Mouse (Mus musculus) embryo, embryonic 10.5 days (tissue): ENCODE results near the gene Etnk2.
"Not testable (repeated sequence)": the region's sequence is repeated elsewhere in the genome, so short reads cannot be mapped to it uniquely, and the experiment has no call there.

Experiments
- DNase-seq: peaks from one replicate; pipeline ENCODE4 v3.0.0-alpha.2; 2015; ENCODE audit warnings: low spot score

The Etnk2 gene

DNA sequence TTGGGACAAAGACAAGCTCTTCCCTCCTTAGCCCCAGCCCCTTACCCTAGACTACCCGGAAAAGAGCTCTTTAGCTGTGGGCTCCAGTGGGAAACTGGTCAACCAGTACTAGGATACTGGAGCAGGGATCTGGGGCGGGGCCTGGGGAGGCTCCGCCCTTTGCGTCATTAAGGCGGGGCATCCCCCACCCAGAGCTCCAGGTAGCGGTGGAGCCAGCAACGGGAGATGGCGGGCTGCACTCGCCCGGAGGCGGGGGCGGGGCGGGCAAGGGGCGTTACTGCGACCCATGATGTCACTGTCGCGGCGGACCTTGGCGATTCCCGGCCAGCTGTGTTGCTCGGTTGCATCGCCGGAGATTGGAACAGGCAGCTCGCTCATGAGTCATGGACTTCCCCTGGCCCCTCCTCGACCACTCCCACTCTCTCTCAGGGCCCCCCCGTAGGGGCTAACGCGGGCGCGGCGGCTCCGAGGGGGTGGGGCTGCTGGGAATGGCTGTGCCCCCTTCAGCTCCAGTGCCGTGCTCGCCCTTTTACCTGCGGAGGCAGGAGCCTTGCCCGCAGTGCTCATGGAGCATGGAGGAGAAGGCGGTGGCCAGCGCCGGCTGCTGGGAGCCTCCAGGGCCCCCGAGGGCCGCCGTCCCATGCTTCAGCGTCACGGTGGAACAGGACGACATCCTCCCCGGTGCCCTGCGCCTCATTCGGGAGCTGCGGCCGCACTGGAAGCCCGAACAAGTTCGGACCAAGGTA is at the start of gene Etnk2:
TSS of gene Etnk2 (plus strand) at position 297 of the 746 bp plus-strand sequence.
- peak; percentile 82 for DNase-seq

DNA sequence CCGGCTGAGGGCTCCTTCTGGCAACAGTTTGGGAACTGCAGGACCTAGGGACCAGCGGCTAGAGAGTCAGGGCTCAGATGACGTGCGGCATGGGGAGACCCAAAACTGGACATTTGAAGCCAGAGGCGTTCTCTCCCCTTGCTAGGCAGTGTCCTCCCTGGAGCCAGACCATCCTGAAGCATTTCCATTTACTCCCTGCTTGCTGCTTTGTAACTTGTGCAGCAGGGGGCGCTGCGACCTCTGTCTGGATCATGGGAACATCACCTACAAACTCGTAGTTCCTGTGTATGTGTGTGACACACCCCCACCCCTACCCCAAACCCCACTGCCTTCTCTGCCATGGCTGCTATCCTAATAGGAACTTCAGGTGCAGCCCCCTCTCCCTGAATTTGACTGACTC is 49.0 kb upstream of the Etnk2 start:
- DNase-seq, result peak; percentile 84

DNA sequence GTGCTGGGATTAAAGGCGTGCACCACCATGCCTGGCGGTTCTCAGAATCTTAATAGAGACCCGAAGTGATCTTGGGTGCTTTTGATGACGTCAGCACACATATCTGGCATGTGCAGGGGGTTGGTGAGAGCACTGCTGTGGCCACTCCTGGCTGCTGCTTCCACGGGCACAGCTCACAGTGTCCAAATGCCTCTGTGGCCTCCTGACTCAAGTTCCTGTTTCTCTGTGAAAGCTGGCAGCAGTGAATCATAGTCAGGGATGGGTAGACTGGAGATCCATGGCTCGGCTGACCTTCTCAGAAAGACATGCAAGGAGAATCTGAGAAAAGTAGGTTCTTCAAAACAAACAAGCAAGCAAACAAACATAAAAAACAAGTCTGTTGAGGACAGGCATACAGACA is 47.6 kb upstream of the Etnk2 start:
- no peak for DNase-seq

DNA sequence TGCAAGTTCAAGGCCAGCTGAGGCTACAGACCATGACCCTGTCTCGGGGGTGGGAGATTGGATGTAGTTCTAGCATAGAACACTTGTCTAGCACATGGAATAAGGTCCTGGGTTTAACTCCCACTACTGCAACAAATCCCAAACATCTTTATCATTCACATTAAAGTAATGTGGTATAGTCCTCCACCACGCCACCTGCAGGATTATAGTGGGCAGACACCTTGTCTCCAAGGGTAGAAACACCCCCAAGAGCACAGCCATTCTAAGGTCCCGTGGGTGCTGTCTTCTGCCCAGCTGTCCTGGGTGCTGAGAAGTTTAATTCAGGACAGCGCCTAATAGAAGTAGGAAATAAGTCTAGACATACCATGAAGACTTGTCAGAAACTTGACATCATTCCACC is 46.8 kb upstream of the Etnk2 start:
- no peak for DNase-seq

DNA sequence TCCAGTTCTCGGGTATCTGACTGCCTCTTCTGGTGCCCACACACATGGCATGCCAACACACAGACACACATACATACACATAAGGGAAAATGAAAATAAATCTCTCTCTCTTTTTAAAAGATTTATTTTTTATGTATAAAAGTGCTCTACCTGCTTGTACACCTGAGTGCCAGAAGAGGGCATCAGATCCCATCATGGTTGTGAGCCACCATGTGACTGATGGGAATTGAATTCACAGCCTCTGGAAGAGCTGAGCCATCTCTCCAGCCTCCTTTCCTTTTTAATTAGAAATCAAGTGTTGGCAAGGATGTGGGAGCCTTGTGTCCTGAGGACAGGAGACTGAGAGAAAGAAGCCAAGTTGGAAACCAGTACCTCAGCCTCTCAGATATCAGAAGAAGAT is 46.2 kb upstream of the Etnk2 start:
- DNase-seq, result no peak

DNA sequence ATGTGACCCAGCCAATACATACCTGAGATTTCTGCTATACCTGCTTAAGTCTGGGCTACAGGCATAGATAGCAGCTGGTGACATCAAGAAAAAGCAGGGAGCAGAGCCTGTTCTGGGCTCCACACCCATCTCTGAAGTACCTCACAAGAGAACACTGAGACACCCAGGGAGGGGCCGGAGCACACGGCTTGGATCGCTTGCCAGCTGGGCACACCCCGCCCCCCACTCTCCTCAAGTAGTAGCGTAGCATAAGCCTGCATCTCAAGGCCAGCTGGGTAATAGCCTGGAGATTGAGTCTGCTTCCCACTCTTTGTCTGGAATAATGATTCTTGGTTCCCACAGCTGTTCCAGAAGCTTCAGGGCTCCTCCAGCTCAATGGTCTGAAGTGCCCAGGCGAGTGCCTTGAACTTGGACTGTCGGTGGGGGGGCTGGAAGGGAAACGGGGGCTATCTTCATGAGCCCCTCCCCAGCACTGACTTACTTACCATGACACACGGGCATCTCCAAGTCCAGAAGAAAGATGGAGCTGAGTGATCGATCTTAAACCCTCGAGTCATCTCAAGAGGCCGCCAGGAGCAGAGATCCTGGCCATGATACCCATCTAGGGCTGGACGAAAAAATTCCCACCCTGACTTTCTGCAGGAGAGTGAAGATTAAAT is 42.0 kb upstream of the Etnk2 start, which contains the start of gene Kiss1:
TSS of gene Kiss1 (plus strand) at position 609 of the 659 bp plus-strand sequence.
- DNase-seq, result no peak

DNA sequence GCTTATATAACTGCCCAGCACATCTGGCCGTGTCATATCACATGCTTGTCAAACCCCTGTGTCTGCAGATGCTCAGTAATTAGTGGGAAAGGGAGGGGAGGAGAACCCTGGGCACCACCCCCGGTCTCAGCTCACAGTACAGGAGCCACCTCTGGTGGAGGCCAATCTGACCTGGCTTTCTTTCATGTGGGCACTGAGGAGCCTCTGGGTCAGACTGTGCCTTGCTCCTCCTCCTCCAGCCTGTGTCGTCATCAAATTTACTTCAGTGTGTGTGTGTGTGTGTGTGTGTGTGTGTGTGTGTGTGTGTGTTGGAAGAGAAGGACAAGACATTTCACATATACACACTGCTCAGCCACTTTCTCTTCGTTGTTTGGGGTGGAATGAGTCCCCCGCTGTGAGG is 40.0 kb upstream of the Etnk2 start:
- no peak for DNase-seq

DNA sequence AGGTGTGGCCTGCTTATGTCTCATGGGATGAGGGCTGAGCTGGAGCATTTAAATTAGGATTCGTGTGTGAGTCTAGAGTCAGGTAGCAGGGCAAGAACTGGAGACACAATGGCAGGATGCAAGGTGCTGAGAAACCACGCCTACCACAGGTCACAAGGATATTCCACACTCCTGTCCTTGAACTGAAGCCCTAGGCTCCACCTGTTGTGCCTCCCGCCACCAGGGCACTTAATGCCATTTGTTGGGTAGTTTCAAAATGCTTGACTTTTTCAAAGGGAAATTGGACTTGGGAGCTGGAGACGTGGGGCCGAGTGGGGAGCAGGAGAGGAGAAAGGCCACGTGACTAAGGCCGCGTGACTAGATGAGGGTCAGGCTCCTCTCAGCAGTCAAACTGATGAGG is 37.4 kb upstream of the Etnk2 start:
- DNase-seq, result no peak

DNA sequence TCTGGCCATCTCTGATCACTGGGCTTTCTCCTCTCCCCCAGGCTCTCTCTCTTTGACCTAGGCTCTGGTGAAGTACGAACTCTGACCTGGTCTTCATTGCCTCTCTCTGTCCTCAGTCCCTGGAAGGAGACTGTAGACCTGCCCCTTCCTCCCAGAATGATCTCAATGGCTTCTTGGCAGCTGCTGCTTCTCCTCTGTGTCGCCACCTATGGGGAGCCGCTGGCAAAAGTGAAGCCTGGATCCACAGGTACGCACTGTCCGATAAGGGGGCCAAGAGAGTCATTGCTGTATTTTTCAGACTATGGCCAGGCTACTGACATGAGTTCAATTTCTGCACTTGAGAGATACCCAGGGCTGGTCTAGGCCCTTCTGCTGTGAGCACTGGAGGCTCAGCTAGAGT is 36.3 kb upstream of the Etnk2 start:
- DNase-seq, result no peak

DNA sequence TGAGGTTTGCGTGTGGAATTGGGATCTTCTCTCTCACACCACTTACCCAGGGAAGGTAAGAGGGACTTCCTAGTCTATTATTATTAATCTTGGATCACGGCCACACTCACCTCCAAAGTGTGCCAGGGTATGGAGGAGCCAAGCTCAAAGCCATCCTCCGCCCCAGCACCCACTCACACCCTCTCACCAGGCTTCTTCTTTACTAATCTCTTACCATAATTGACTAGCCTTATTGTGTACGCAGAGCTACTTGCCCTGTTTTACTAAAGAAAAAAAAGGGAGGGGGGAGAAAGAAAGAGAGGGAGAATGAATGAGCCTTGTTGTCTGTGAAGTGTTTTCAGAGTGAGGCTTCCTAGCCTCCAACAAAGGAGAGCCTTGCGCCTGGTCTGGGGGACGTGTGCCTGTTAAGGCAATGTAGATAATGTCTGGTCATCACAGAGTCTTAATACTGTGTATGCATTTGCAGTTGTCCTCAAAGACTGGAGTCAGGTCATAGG is 35.0 kb upstream of the Etnk2 start:
- DNase-seq, result no peak

DNA sequence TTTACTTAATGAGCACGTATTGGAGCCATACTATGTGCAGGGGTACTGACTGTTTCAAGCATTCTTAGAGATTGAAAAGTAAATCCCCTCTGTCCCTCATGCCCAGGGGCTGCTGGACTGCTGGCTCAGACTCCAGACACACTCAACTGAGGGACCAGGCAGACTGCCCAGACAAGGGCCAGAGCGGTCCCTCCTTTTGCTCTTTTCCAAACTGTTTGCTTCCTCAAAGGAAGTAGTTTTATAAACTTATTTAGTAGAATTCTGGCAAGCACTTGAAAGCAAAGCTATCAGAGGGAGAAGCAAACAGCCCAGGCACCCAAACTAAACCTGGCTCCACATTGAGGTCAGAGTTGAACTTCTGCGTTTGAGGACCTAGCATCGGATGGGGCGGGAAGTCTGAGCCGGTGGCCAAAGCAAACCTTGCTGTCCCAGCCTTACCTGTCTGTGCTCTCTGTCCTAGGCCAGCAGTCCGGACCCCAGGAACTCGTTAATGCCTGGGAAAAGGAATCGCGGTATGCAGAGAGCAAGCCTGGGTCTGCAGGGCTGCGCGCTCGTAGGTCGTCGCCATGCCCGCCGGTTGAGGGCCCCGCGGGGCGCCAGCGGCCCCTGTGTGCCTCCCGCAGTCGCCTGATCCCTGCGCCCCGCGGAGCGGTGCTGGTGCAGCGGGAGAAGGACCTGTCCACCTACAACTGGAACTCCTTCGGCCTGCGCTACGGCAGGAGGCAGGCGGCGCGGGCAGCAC is 34.3 kb upstream of the Etnk2 start:
- DNase-seq, result peak; percentile 27

DNA sequence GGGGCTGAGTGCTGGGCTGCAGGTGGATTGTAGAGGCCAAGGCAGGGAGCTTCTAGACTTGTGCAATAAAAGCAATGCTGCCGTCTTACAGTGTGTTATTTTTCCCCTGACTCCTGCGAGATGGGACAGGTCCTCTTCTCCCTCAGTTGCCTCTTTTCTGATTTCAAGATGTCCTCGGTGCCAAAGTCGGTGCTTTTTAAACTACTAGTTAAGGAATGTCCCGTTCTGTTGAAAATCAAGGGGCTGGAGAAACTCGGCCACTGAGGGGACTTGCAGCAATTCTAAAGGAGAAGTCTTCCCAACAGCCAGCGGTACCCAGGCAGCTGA is 33.8 kb upstream of the Etnk2 start:
- peak; percentile 32 for DNase-seq

DNA sequence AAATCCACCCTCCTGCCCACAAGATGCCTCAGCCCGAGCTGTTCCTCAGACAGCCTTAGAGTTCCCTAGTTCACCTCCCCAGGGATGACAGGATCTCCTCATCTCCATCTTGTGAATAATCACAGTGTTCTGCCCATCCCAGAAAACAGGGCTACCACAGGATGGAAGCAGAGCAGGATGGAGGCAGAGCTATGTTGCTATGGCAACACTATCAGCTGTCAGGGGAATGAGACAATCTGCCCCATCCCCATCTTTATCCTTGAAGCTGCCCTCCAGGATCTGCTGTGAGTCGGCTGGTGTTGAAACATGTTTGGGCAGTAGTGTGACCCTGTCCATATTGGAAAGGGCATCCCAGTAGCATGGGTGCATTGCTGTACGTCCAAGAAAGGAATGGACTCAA is 32.2 kb upstream of the Etnk2 start:
- DNase-seq, result no peak

DNA sequence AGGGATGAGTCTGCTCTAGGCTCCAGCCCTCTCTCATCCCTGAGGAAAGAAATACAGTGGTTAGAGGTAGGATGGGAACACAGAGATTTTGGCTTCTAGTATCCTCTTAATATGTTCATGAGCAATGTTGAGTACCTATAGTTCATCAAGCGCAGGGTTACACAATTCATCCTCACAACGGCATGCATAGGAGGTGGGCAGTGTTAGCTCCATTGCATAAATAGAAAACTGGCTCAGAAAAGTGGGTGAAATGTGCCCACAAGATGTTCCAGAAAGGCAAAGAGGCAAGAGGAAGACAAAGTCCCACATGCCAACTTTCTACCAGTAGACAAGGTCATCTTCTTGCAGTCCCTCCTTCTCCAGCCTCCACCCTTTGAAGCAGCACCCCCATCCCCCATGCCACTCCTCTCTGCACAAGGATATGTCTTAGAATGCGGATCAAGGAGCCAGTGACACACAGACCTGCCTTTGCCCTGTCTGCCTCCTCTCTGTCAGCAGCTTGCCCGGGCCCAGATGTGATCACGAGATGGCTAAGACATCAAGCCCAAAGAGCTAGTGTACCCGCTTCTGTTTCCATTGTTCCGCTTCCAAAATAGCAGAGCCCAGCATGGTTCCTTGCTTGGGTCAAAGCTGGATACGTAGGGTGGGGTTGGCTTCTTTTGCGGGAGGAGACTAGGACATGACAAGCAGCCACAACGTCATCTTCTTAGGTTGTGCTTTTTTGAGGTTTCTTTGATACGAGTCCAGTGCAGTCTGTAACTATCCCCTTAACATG is 30.5 kb upstream of the Etnk2 start:
- DNase-seq, result no peak

DNA sequence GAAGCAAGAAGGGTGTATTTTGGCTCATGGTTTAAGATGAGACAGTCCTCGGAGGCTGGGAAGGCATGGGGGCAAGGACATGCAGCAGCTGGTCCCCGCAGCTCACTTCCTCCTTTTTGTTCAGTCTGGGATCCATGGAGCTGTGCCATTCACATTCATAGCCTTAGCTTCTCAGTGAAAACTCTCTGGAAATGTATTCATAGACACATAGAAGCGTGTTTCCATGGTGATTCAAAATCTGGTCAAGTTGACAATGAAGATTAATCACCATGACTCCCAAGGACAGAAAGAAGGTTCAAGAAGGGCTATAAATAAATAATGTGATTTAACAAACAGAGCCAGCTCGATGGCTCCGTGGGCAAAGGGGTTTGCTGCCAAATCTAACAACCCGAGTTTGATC is 29.4 kb upstream of the Etnk2 start:
- DNase-seq, result no peak

DNA sequence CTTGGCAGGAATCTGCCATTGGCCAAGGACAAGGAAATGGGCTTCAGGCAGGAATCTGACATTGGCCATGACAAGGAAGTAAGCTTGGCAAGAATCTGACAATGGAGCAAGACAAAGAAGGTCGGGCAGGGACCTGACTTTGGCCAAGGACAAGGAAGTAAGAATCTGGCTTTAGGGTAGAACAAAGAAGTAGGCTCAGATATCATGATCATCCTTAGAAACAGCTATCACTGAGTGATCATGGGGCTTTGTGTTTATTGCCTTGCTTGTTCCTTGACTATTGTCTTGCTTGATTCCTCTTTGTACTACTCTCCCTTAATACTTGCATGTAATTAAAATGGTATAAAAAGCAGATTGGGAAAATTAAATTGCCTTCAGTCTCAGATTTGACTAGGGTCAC is 23.0 kb upstream of the Etnk2 start:
- not testable (repeated sequence) for DNase-seq

DNA sequence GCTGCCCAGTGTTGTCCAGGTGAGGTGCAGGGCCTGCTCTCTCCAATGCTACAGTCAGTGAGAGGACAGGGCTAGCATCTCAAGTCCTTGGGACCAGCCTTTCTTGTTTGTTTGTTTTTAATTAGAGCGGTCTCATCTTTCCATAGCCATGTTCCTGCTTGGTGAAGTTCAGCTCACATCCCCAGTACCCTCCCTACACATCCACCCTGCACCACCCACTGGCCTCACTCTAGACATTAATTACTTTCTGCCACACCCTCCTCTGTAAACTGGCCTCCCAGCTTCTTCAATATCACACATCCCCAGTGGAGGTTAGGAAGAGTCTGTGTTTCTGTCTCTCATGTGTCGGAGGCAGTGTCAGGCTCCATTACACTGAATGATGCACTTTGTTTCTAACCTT is 19.0 kb upstream of the Etnk2 start:
- DNase-seq, result no peak

DNA sequence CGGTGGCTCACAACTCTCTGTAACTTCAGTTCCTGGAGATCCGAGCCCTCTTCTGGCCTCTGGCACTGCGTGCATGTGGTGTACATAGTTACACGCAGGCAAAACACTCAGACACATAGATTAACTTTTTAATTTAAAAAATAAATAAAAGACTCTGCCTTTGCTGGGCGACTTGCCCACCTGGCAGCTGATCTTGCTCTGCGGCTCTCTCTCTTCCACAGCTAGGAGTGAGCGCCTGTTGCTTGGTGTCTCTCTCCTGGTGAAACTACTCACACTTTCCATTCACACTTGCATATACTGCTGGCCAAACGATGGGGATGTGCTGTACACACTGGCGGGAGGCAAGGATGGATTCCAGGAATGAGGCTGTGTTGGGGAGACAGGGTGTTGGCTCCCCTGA is 16.8 kb upstream of the Etnk2 start:
- no peak for DNase-seq

DNA sequence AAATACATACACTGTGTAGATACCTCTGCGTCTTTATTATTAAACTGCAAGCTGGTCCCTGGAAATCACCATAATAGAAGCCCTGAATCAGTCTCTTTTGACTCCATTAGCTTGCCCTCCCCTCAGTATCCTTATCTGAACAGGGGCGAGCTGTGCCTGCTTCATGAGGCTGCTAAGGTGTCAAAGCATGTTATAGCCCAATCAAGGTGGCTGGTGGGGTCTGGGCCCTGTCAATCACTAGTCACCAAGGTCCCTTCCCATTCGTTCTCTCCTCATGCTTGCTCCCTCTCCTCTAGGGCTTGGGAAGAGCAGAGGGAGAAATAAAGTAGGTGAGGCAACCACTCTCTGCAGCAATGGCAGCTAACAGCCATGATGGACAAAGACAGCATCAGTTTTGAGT is 16.1 kb upstream of the Etnk2 start:
- DNase-seq, result no peak

DNA sequence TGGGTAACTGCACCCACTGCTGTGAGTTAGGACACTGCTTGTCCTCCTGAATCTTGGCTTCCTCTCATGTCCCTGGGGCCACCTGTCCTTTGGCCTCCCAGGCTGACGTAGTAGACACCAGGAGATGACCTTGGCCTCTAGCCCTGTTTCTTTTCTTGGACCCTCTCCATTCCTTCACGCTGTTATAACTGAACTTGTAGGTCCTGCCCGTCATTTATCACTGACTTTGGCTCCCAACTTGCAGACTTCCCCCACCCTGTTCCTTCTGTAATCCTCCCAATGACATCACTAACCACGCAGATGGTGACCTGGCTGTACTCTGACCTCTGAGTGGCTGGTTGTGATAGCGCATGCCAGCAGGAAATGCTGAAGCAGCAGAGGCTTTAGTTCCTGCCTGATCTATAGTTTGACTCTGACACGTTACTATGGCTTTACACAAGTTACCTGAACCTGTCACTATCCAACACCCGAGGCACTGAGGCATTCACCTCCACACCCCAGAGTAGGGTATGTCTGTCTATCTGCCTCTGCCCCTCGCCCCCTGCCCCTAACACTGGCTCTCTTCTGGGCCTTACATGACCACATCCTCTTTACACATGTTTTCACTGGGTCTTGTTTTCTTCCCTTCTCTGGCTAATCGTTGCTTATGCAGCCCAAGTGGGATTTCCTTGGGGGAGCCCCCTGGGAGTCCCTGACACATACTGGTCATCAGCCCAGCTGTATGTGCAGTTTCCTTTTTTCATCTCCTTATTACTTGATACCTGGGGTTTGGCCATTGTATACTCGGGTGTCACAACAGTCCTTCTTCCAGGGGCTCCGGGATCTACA is 15.5 kb upstream of the Etnk2 start:
- DNase-seq, result no peak

DNA sequence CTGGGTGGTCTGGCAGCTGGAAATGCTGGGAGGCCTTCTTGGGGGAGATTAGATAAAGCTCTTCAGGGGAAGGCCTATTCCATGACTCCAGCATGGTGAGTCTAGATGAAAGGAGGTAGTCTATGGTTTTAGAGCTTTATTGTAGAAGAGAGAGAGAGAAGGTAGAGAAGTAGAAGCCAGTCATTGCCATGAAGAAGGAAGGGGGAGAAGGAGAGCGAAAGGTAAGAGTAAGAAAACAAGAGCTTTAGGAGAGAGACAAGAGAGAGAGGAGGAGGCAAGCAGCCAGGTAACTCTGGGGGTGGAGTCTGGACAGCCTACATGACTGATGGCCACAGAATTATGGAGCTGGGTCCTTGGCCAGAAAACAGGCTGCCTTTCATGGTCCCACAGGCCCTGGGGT is 13.2 kb upstream of the Etnk2 start, which contains the start of gene Ren1:
TSS of gene Ren1 (plus strand) at position 301 of the 400 bp plus-strand sequence.
- DNase-seq, result no peak
